Mouse (Mus musculus) bone marrow macrophage, adult 2 months (primary cell): ENCODE results near the gene Cct6b.

Experiments
- CTCF ChIP-seq: IDR thresholded peaks from 2 replicates; pipeline ENCODE4 v1.5.1; 2012; ENCODE audit warnings: low read depth, mild to moderate bottlenecking, low read length, moderate library complexity
- POLR2A ChIP-seq: IDR thresholded peaks from 2 replicates; pipeline ENCODE4 v1.6.1; 2012; ENCODE audit warnings: mild to moderate bottlenecking, low read depth, low read length, borderline replicate concordance

- TF ChIP-seq CTCF (no peak), POLR2A (no peak)
Observed at GRCm38 (mm10) chr11:82678561-82678960, 85.6 kb downstream of the Cct6b start.
